In genomic region chrX:36762894-36763293, GRCm38 (mm10) we compare ENCODE assay signal across 13 mouse cellular contexts. TPM values are rescaled to one million over a fixed set of nuclear protein-coding genes. Genes with fewer than 3 reads are reported as not detected.
A peak's percentile ranks its signal among the peaks of the same experiment; 100 is the strongest.
DNase-seq lines count a peak whose midpoint lies in the region; ATAC-seq and TF ChIP-seq lines count a peak whose summit lies in the region.
"Had no signal": no experiment of that assay in that cellular context is flagged by ENCODE, and none has a peak within 500 bp of the region (broad histone marks: within the 10 kb centered on the region; RNA-seq: fewer than 3 reads in every experiment).

No protein-coding gene starts in this region.

- no peaks in the 10 kb centered on the region for H3K4me1 ChIP-seq in heart, adult 2 months (ENCODE audit: control insufficient read depth, insufficient read depth, low read length)
- peaks cover 0 to 6% of the 10 kb centered on the region in 2 experiments; a peak in 1 of 4 replicates for H3K4me1 ChIP-seq in ES-E14 (ENCODE audit: control insufficient read depth in 2 of 2, insufficient read depth in 2 of 2, low read length in 2 of 2, poor library complexity in 1 of 2)
- H3K4me1 ChIP-seq in hindbrain, embryonic 10.5 days (replicated peaks), result peaks cover 26% of the 10 kb centered on the region
- H3K4me1 ChIP-seq in midbrain, embryonic 11.5 days (ENCODE audit: control insufficient read depth, insufficient read depth, low read length), result peaks cover 10% of the 10 kb centered on the region; the same call in 1 of the 2 replicates
- H3K4me1 ChIP-seq: heart, embryonic 13.5 days; stomach, embryonic 15.5 days had no signal

- no peak for TF ChIP-seq EP300 in heart, adult 2 months (IDR thresholded peaks at IDR 0.05; ENCODE audit: insufficient read depth, low read depth, low read length)

- H3K9ac ChIP-seq in heart, adult 2 months (ENCODE audit: low read depth, low read length), result no peak overlapping the region
- H3K9ac ChIP-seq in ES-E14 (ENCODE audit: insufficient read depth, low read depth, low read length, poor library complexity, severe bottlenecking), result no peak overlapping the region
- H3K9ac ChIP-seq in midbrain, embryonic 11.5 days (ENCODE audit: low read length), result 0 out of 2 replicates have a peak overlapping the region, but pooled peaks have one; percentile 11
- H3K9ac ChIP-seq: heart, embryonic 13.5 days; liver, embryonic 13.5 days; stomach, embryonic 15.5 days had no signal

- ATAC-seq in midbrain, embryonic 11.5 days (ENCODE audit: low FRiP score), result peak; percentile 20; the same call in 1 of the 2 replicates
- no peak for ATAC-seq in erythroid progenitor cell, adult 5-6 weeks (replicated peaks; ENCODE audit: low FRiP score, poor library complexity, severe bottlenecking)

- H3K27ac ChIP-seq in heart, adult 2 months, result no peak overlapping the region
- peak overlapping the region; percentile 51; the same call in 1 of the 2 replicates for H3K27ac ChIP-seq in ES-E14 (ENCODE audit: insufficient read depth, low read depth, low read length, poor library complexity, severe bottlenecking)
- H3K27ac ChIP-seq in hindbrain, embryonic 10.5 days, result peak overlapping the region; percentile 87
- H3K27ac ChIP-seq in midbrain, embryonic 11.5 days (ENCODE audit: low read depth, low read length), result peak overlapping the region; percentile 89
- H3K27ac ChIP-seq: heart, embryonic 13.5 days; liver, embryonic 13.5 days; stomach, embryonic 15.5 days had no signal

- no peaks in the 10 kb centered on the region for H3K79me2 ChIP-seq in heart, adult 2 months (replicated peaks; ENCODE audit: control insufficient read depth, insufficient read depth, low read length)

- 47% methylated on average over 4 of the region's 4 CpGs for WGBS in heart, adult 2 months
- 66% methylated on average over 4 of the region's 4 CpGs for WGBS in hindbrain, embryonic 10.5 days
- WGBS in midbrain, embryonic 11.5 days, result 65% methylated on average over 4 of the region's 4 CpGs

- H3K36me3 ChIP-seq in heart, adult 2 months (ENCODE audit: control insufficient read depth, insufficient read depth, low read length), result no peaks in the 10 kb centered on the region
- H3K36me3 ChIP-seq in ES-E14 (ENCODE audit: control insufficient read depth, insufficient read depth, low read length, poor library complexity, severe bottlenecking), result no peaks in the 10 kb centered on the region
- H3K36me3 ChIP-seq in hindbrain, embryonic 10.5 days, result no peaks in the 10 kb centered on the region
- H3K36me3 ChIP-seq in midbrain, embryonic 11.5 days (ENCODE audit: control insufficient read depth, insufficient read depth, low read length), result no peaks in the 10 kb centered on the region
- H3K36me3 ChIP-seq: heart, embryonic 13.5 days; liver, embryonic 13.5 days; stomach, embryonic 15.5 days had no signal

- no peak for TF ChIP-seq POLR2A in heart, adult 2 months (IDR thresholded peaks at IDR 0.05; ENCODE audit: insufficient read depth, low read depth, low read length)

- H3K4me2 ChIP-seq in midbrain, embryonic 11.5 days, result peak overlapping the region; percentile 29; the same call in 1 of the 2 replicates
- H3K4me2 ChIP-seq: heart, embryonic 13.5 days; liver, embryonic 13.5 days; stomach, embryonic 15.5 days had no signal

- in situ Hi-C loops in ES-E14 (cut with MboI; ENCODE audit: low sequenced_read_pairs in 2 of 2, unreplicated experiment in 2 of 2), result no loop called here

- H3K27me3 ChIP-seq in heart, adult 2 months (ENCODE audit: control insufficient read depth, insufficient read depth, low read length), result no peaks in the 10 kb centered on the region
- no peaks in the 10 kb centered on the region for H3K27me3 ChIP-seq in hindbrain, embryonic 10.5 days (ENCODE audit: insufficient read depth, poor library complexity, severe bottlenecking)
- H3K27me3 ChIP-seq in midbrain, embryonic 11.5 days (ENCODE audit: control insufficient read depth, insufficient read depth, low read length), result no peaks in the 10 kb centered on the region
- H3K27me3 ChIP-seq: heart, embryonic 13.5 days; liver, embryonic 13.5 days; stomach, embryonic 15.5 days had no signal

- intact Hi-C loops in heart, adult 2 months (cut with DNase I), result loop anchor here (10.0 kb wide), 2 partner anchors 142 to 312 kb away; partner anchors contain the start of gene Nkrf

- DNase-seq in heart, postnatal 4 days, result peak; percentile 14
- DNase-seq in heart, adult 2 months, result no peak
- no peak for DNase-seq in ES-E14 (ENCODE audit: low read depth, low spot score)
- no peak for DNase-seq in hindbrain, embryonic 10.5 days (ENCODE audit: low spot score)
- DNase-seq in midbrain, embryonic 11.5 days (ENCODE audit: low spot score, missing footprints), result no peak
- DNase-seq in layer of hippocampus, postnatal 36 days, result no peak
- no peak for DNase-seq in adrenal gland, postnatal 14 days
- DNase-seq: cerebellum, postnatal 10 days; liver, embryonic 13.5 days had no signal

- no peaks in the 10 kb centered on the region for H3K9me3 ChIP-seq in ES-E14 (ENCODE audit: control insufficient read depth, insufficient read depth, low read depth, low read length)
- no peaks in the 10 kb centered on the region for H3K9me3 ChIP-seq in hindbrain, embryonic 10.5 days
- H3K9me3 ChIP-seq in midbrain, embryonic 11.5 days (ENCODE audit: control insufficient read depth, low read length), result no peaks in the 10 kb centered on the region
- H3K9me3 ChIP-seq: heart, embryonic 13.5 days; liver, embryonic 13.5 days; stomach, embryonic 15.5 days had no signal

- no peak for TF ChIP-seq CTCF in heart, adult 2 months (IDR thresholded peaks at IDR 0.05)

- no peak overlapping the region for H3K4me3 ChIP-seq in heart, adult 2 months
- H3K4me3 ChIP-seq in ES-E14 (ENCODE audit: insufficient read depth in 1 of 2, low read depth in 1 of 2, low read length in 2 of 2, poor library complexity in 1 of 2, severe bottlenecking in 1 of 2), result no peak overlapping the region
- H3K4me3 ChIP-seq in hindbrain, embryonic 10.5 days, result peak overlapping the region; percentile 27; the same call in 1 of the 2 replicates
- H3K4me3 ChIP-seq in midbrain, embryonic 11.5 days (ENCODE audit: low read depth, low read length), result peak overlapping the region; percentile 10; the same call in 1 of the 2 replicates
- H3K4me3 ChIP-seq: heart, embryonic 13.5 days; liver, embryonic 13.5 days; stomach, embryonic 15.5 days had no signal

TF ChIP-seq in ES-E14, 5 proteins besides CTCF, POLR2A, EP300 and RAD21:
- TF ChIP-seq ZC3H11A (IDR thresholded peaks at IDR 0.05; ENCODE audit: borderline replicate concordance, low read depth, low read length) (no peak), ZNF384 (IDR thresholded peaks at IDR 0.05; ENCODE audit: low read depth, low read length) (no peak), HCFC1 (IDR thresholded peaks at IDR 0.05; ENCODE audit: borderline replicate concordance, insufficient read depth, low read length) (no peak), CHD2 (IDR thresholded peaks at IDR 0.05; ENCODE audit: low read depth, low read length) (no peak), MAFK (IDR thresholded peaks at IDR 0.05; ENCODE audit: insufficient read depth, low read depth, low read length) (no peak)

RNA-seq across cellular contexts. Expression of gene Slc25a43, which starts 19.4 kb away (rescaled TPM):
- under 1 TPM; 0.33 to 0.68 TPM for total RNA-seq in heart, postnatal 4 days (2021)
- not detected for total RNA-seq in heart, adult 2 months (2021)
- 0.37 and 0.59 TPM in 2 replicates for polyA plus RNA-seq in heart, adult 2 months (2012; rRNA removed)
- 2.1 and 3.1 TPM in 2 replicates for total RNA-seq in ES-E14 (2012; rRNA removed)
- polyA plus RNA-seq in hindbrain, embryonic 10.5 days (2016; fragmentation: Nextera tagmentation; extraction: Ambion mirVana), result 0.96 and 1.4 TPM in 2 replicates
- 0.33 and 1.0 TPM in 2 replicates for polyA plus RNA-seq in midbrain, embryonic 11.5 days (2014; fragmentation: Nextera tagmentation; extraction: Ambion mirVana)
- total RNA-seq in layer of hippocampus, postnatal 36 days (2021), result under 1 TPM in 1 of 2 experiments, not detected in 1; 0.52 TPM
- 1.6 and 2.1 TPM in 2 replicates for total RNA-seq in adrenal gland, postnatal 14 days (2021)
- not detected in 2 replicates for total RNA-seq in erythroid progenitor cell, adult 5-6 weeks (2015; ENCODE audit: low replicate concordance)
- not detected in 2 replicates for total RNA-seq in erythroid progenitor cell, adult 5-6 weeks (2017; ENCODE audit: low replicate concordance)
- total RNA-seq: monocyte, adult 5-6 weeks had no signal

RNA-seq across cellular contexts. Expression of gene Slc25a5, which starts 32.6 kb away (rescaled TPM):
- total RNA-seq in heart, postnatal 4 days (2021), result 100 to 1,000 TPM; 850 to 928 TPM
- 100 to 1,000 TPM; 352 to 447 TPM for total RNA-seq in heart, adult 2 months (2021)
- 425 and 550 TPM in 2 replicates for polyA plus RNA-seq in heart, adult 2 months (2012; rRNA removed)
- total RNA-seq in ES-E14 (2012; rRNA removed), result 557 and 605 TPM in 2 replicates
- 803 and 848 TPM in 2 replicates for polyA plus RNA-seq in hindbrain, embryonic 10.5 days (2016; fragmentation: Nextera tagmentation; extraction: Ambion mirVana)
- polyA plus RNA-seq in midbrain, embryonic 11.5 days (2014; fragmentation: Nextera tagmentation; extraction: Ambion mirVana), result 805 and 833 TPM in 2 replicates
- total RNA-seq in layer of hippocampus, postnatal 36 days (2021), result 100 to 1,000 TPM; 336 to 357 TPM
- total RNA-seq in adrenal gland, postnatal 14 days (2021), result 588 and 637 TPM in 2 replicates
- total RNA-seq in erythroid progenitor cell, adult 5-6 weeks (2015; ENCODE audit: low replicate concordance), result 208 and 285 TPM in 2 replicates
- total RNA-seq in erythroid progenitor cell, adult 5-6 weeks (2017; ENCODE audit: low replicate concordance), result 144 and 176 TPM in 2 replicates

Comparison
In these comparisons a context has a peak if more than half of its experiments do, and no peak if none do; other contexts are left out.
1. H3K4me3 ChIP-seq: peak in hindbrain, embryonic 10.5 days (single experiment) and midbrain, embryonic 11.5 days (single experiment); none in heart, adult 2 months (single experiment) and ES-E14 (0 of 2).